Mouse (Mus musculus) bone marrow macrophage, adult 2 months (primary cell): ENCODE measurements around the gene Rpl29.

Source experiments
- CTCF ChIP-seq: IDR thresholded peaks from 2 replicates; pipeline ENCODE4 v1.5.1; 2012; ENCODE audit warnings: low read depth, mild to moderate bottlenecking, low read length, moderate library complexity
- POLR2A ChIP-seq: IDR thresholded peaks from 2 replicates; pipeline ENCODE4 v1.6.1; 2012; ENCODE audit warnings: mild to moderate bottlenecking, low read depth, low read length, borderline replicate concordance

GRCm38 (mm10) chr9:106463122-106464063, 34.1 kb downstream of the Rpl29 start:
- TF ChIP-seq CTCF (no peak), POLR2A (no peak)
